Mouse (Mus musculus): ENCODE measurements around the gene Ppil6. TPM values are rescaled to one million over a fixed set of nuclear protein-coding genes. Genes with fewer than 3 reads are reported as not detected.
A peak's percentile ranks its signal among the peaks of the same experiment; 100 is the strongest.

The Ppil6 gene
- polyA plus RNA-seq, 1 experiment from 2014 or later, result not detected

GRCm38 (mm10) chr10:41518508-41518980, 28.3 kb downstream of the Ppil6 start:
- Histone ChIP-seq H3K4me1 (ENCODE audit: control insufficient read depth, low read depth, low read length) (peaks cover 17% of the 10 kb centered on the region), H3K9ac (ENCODE audit: low read depth, low read length) (peak overlapping the region; percentile 86), H3K27ac (ENCODE audit: low read length) (peak overlapping the region; percentile 83), H3K4me2 (ENCODE audit: low read depth, low read length) (peak overlapping the region; percentile 94), H3K36me3 (ENCODE audit: control insufficient read depth, insufficient read depth) (no peaks in the 10 kb centered on the region; the same call in 1 of the 2 replicates), H3K27me3 (ENCODE audit: control insufficient read depth, insufficient read depth, low read depth, low read length) (no peaks in the 10 kb centered on the region), H3K4me3 (ENCODE audit: low read depth, low read length) (peak overlapping the region; percentile 83), H3K9me3 (replicated peaks; ENCODE audit: control insufficient read depth, low read length) (no peaks in the 10 kb centered on the region)
- under 1% methylated on average over 23 of the region's 23 CpGs for WGBS (ENCODE audit: insufficient replicate concordance)
- peak; percentile 67 for ATAC-seq (ENCODE audit: low read depth)

GRCm38 (mm10) chr10:41518981-41519618, 28.9 kb downstream of the Ppil6 start, which contains the start of gene Cd164:
Gene Cd164, plus strand, starts transcription at chr10:41519414.
- peak within 1 kb of the TSS; percentile 83 for H3K4me3 ChIP-seq (ENCODE audit: low read depth, low read length)
- peaks cover 17% of the 10 kb centered on the region for H3K4me1 ChIP-seq (ENCODE audit: control insufficient read depth, low read depth, low read length)
- H3K9ac ChIP-seq (ENCODE audit: low read depth, low read length), result peak within 1 kb of the TSS; percentile 86
- H3K27ac ChIP-seq (ENCODE audit: low read length), result peak within 1 kb of the TSS; percentile 83
- H3K27me3 ChIP-seq (ENCODE audit: control insufficient read depth, insufficient read depth, low read depth, low read length), result no peaks in the 10 kb centered on the region
- H3K4me2 ChIP-seq (ENCODE audit: low read depth, low read length), result peak within 1 kb of the TSS; percentile 94
- no peaks in the 10 kb centered on the region; the same call in 1 of the 2 replicates for H3K36me3 ChIP-seq (ENCODE audit: control insufficient read depth, insufficient read depth)
- under 1% methylated on average over 69 of the region's 69 CpGs for WGBS (ENCODE audit: insufficient replicate concordance)
- peak; percentile 87 for ATAC-seq (ENCODE audit: low read depth)
- H3K9me3 ChIP-seq (replicated peaks; ENCODE audit: control insufficient read depth, low read length), result no peaks in the 10 kb centered on the region

- Histone ChIP-seq H3K9ac (ENCODE audit: low read depth, low read length) (peak overlapping the region; percentile 86), H3K27ac (ENCODE audit: low read length) (peak overlapping the region; percentile 83), H3K4me1 (ENCODE audit: control insufficient read depth, low read depth, low read length) (peaks cover 20% of the 10 kb centered on the region), H3K4me3 (ENCODE audit: low read depth, low read length) (peak overlapping the region; percentile 83), H3K27me3 (ENCODE audit: control insufficient read depth, insufficient read depth, low read depth, low read length) (no peaks in the 10 kb centered on the region), H3K36me3 (ENCODE audit: control insufficient read depth, insufficient read depth) (no peaks in the 10 kb centered on the region; the same call in 1 of the 2 replicates), H3K9me3 (replicated peaks; ENCODE audit: control insufficient read depth, low read length) (no peaks in the 10 kb centered on the region), H3K4me2 (ENCODE audit: low read depth, low read length) (peak overlapping the region; percentile 94)
- peak; percentile 23 for ATAC-seq (ENCODE audit: low read depth)
- under 1% methylated on average over 65 of the region's 65 CpGs for WGBS (ENCODE audit: insufficient replicate concordance)
These were observed 29.6 kb downstream of the Ppil6 start for GRCm38 (mm10) chr10:41519640-41520409.

GRCm38 (mm10) chr10:41520410-41520673, 30.1 kb downstream of the Ppil6 start:
- H3K4me2 ChIP-seq (ENCODE audit: low read depth, low read length), result peak overlapping the region; percentile 94
- H3K9ac ChIP-seq (ENCODE audit: low read depth, low read length), result peak overlapping the region; percentile 86
- H3K9me3 ChIP-seq (replicated peaks; ENCODE audit: control insufficient read depth, low read length), result no peaks in the 10 kb centered on the region
- H3K4me3 ChIP-seq (ENCODE audit: low read depth, low read length), result peak overlapping the region; percentile 83
- 3% methylated on average over 5 of the region's 5 CpGs for WGBS (ENCODE audit: insufficient replicate concordance)
- ATAC-seq (ENCODE audit: low read depth), result no peak
- H3K36me3 ChIP-seq (ENCODE audit: control insufficient read depth, insufficient read depth), result no peaks in the 10 kb centered on the region; the same call in 1 of the 2 replicates
- H3K27ac ChIP-seq (ENCODE audit: low read length), result peak overlapping the region; percentile 83; the same call in 1 of the 2 replicates
- no peaks in the 10 kb centered on the region for H3K27me3 ChIP-seq (ENCODE audit: control insufficient read depth, insufficient read depth, low read depth, low read length)
- H3K4me1 ChIP-seq (ENCODE audit: control insufficient read depth, low read depth, low read length), result peaks cover 20% of the 10 kb centered on the region

- no peak overlapping the region for H3K4me3 ChIP-seq (ENCODE audit: low read depth, low read length)
- no peak for ATAC-seq (ENCODE audit: low read depth)
- H3K9ac ChIP-seq (ENCODE audit: low read depth, low read length), result no peak overlapping the region
- 58% methylated on average over 3 of the region's 3 CpGs for WGBS (ENCODE audit: insufficient replicate concordance)
- H3K9me3 ChIP-seq (replicated peaks; ENCODE audit: control insufficient read depth, low read length), result no peaks in the 10 kb centered on the region
- H3K4me2 ChIP-seq (ENCODE audit: low read depth, low read length), result no peak overlapping the region
- H3K27ac ChIP-seq (ENCODE audit: low read length), result peak overlapping the region; percentile 42; the same call in 1 of the 2 replicates
- peaks cover 3% of the 10 kb centered on the region for H3K36me3 ChIP-seq (ENCODE audit: control insufficient read depth, insufficient read depth)
- H3K27me3 ChIP-seq (ENCODE audit: control insufficient read depth, insufficient read depth, low read depth, low read length), result no peaks in the 10 kb centered on the region
- peaks cover 16% of the 10 kb centered on the region for H3K4me1 ChIP-seq (ENCODE audit: control insufficient read depth, low read depth, low read length)
These were observed 33.1 kb downstream of the Ppil6 start for GRCm38 (mm10) chr10:41523386-41523785.

- no peaks in the 10 kb centered on the region for H3K27me3 ChIP-seq (ENCODE audit: control insufficient read depth, insufficient read depth, low read depth, low read length)
- WGBS (ENCODE audit: insufficient replicate concordance), result 46% methylated on average over 1 of the region's 1 CpGs
- ATAC-seq (ENCODE audit: low read depth), result no peak
- peaks cover 15% of the 10 kb centered on the region for H3K4me1 ChIP-seq (ENCODE audit: control insufficient read depth, low read depth, low read length)
- no peaks in the 10 kb centered on the region for H3K9me3 ChIP-seq (replicated peaks; ENCODE audit: control insufficient read depth, low read length)
- no peak overlapping the region for H3K27ac ChIP-seq (ENCODE audit: low read length)
- H3K4me2 ChIP-seq (ENCODE audit: low read depth, low read length), result no peak overlapping the region
- no peak overlapping the region for H3K4me3 ChIP-seq (ENCODE audit: low read depth, low read length)
- no peak overlapping the region for H3K9ac ChIP-seq (ENCODE audit: low read depth, low read length)
- peaks cover 11% of the 10 kb centered on the region for H3K36me3 ChIP-seq (ENCODE audit: control insufficient read depth, insufficient read depth)
These were observed 35.5 kb downstream of the Ppil6 start for GRCm38 (mm10) chr10:41525696-41526095.

- Histone ChIP-seq H3K27me3 (ENCODE audit: control insufficient read depth, insufficient read depth, low read depth, low read length) (no peaks in the 10 kb centered on the region), H3K4me2 (ENCODE audit: low read depth, low read length) (no peak overlapping the region), H3K4me1 (ENCODE audit: control insufficient read depth, low read depth, low read length) (no peaks in the 10 kb centered on the region), H3K4me3 (ENCODE audit: low read depth, low read length) (no peak overlapping the region), H3K9me3 (replicated peaks; ENCODE audit: control insufficient read depth, low read length) (no peaks in the 10 kb centered on the region), H3K36me3 (ENCODE audit: control insufficient read depth, insufficient read depth) (peaks cover 14% of the 10 kb centered on the region), H3K9ac (ENCODE audit: low read depth, low read length) (no peak overlapping the region), H3K27ac (ENCODE audit: low read length) (no peak overlapping the region)
- WGBS (ENCODE audit: insufficient replicate concordance), result 71% methylated on average over 5 of the region's 5 CpGs
- ATAC-seq (ENCODE audit: low read depth), result no peak
These were observed 39.7 kb downstream of the Ppil6 start for GRCm38 (mm10) chr10:41529972-41530371.

GRCm38 (mm10) chr10:41535991-41536390, 45.8 kb downstream of the Ppil6 start:
- H3K4me1 ChIP-seq (ENCODE audit: control insufficient read depth, low read depth, low read length), result no peaks in the 10 kb centered on the region
- H3K4me2 ChIP-seq (ENCODE audit: low read depth, low read length), result no peak overlapping the region
- H3K27me3 ChIP-seq (ENCODE audit: control insufficient read depth, insufficient read depth, low read depth, low read length), result no peaks in the 10 kb centered on the region
- WGBS (ENCODE audit: insufficient replicate concordance), result 71% methylated on average over 2 of the region's 2 CpGs
- no peak overlapping the region for H3K4me3 ChIP-seq (ENCODE audit: low read depth, low read length)
- H3K9me3 ChIP-seq (replicated peaks; ENCODE audit: control insufficient read depth, low read length), result no peaks in the 10 kb centered on the region
- H3K36me3 ChIP-seq (ENCODE audit: control insufficient read depth, insufficient read depth), result 0 out of 2 replicates have a peak, but pooled peaks cover 4% of the 10 kb centered on the region
- H3K9ac ChIP-seq (ENCODE audit: low read depth, low read length), result no peak overlapping the region
- ATAC-seq (ENCODE audit: low read depth), result no peak
- H3K27ac ChIP-seq (ENCODE audit: low read length), result no peak overlapping the region

GRCm38 (mm10) chr10:41536714-41537113, 46.5 kb downstream of the Ppil6 start:
- Histone ChIP-seq H3K4me1 (ENCODE audit: control insufficient read depth, low read depth, low read length) (no peaks in the 10 kb centered on the region), H3K9ac (ENCODE audit: low read depth, low read length) (no peak overlapping the region), H3K9me3 (replicated peaks; ENCODE audit: control insufficient read depth, low read length) (no peaks in the 10 kb centered on the region), H3K36me3 (ENCODE audit: control insufficient read depth, insufficient read depth) (0 out of 2 replicates have a peak, but pooled peaks cover 4% of the 10 kb centered on the region), H3K4me2 (ENCODE audit: low read depth, low read length) (no peak overlapping the region), H3K27me3 (ENCODE audit: control insufficient read depth, insufficient read depth, low read depth, low read length) (no peaks in the 10 kb centered on the region), H3K27ac (ENCODE audit: low read length) (no peak overlapping the region), H3K4me3 (ENCODE audit: low read depth, low read length) (no peak overlapping the region)
- ATAC-seq (ENCODE audit: low read depth), result no peak
- WGBS (ENCODE audit: insufficient replicate concordance), result 52% methylated on average over 1 of the region's 1 CpGs
